Mouse (Mus musculus) adipose tissue, adult 10 weeks (tissue): ENCODE measurements around the gene Snx18. TPM values are rescaled to one million over a fixed set of nuclear protein-coding genes. Genes with fewer than 3 reads are reported as not detected.

Experiments used
- polyA plus RNA-seq: library from polyadenylated mRNA; stranded (reverse); fragments of 350-450 nt; fragmentation: Illumina TruSeq; extraction: RNeasy Lipid Tissue Mini Kit (QIAGEN cat#74804); gene quantifications from one replicate; pipeline ENCODE4 v1.2.3, GENCODE M21; 2014; ENCODE audit warnings: low read depth, low replicate concordance

The Snx18 gene
- polyA plus RNA-seq, result 16.2 TPM

DNA sequence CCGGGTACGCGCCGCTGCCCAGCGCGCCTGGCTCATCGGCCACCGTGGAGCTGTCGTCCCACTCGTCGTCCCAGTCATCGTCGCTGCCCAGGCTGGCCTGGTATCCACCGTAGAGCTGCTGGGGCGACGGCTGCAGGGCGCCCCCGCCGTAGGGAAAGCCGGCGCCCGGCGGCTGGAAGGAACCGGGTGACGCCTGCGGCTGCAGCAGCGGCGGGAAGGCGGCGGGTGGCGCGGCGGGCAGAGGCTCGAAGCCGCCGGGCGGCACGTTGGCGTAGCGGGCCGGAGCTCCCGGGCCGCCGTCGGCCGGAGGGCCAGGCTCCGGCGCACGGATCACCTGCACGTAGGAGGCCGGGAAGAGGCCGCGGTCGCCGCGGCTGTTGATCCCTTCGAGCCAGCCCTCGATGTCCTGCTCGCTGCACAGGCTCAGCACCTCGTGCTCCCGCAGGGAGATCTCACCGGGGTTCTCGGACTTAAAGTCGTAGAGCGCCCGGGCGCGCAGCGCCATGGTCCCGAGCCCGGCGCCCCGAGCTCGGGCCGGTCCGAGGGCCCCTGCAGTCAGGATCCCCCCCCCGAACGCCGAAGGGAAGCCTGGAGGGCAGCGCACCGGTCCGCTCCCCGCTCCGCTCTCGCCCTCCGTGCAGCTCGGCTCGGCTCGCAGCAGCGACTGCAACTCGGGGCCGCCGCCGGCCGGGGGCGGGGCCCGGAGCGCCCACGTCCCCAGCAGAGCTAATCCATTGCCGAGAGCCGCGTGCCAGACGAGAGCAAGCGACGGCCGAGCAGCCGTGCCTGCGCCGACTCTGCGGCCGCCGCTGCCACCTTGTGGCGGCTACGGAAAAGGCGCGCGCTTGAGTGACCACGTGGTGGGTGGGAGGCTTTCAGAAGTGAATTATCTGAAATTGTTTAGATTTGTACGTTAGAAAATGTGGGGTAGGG is at the start of gene Snx18:
TSS of gene Snx18 (minus strand) at position 674 of the 933 bp plus-strand sequence.

DNA sequence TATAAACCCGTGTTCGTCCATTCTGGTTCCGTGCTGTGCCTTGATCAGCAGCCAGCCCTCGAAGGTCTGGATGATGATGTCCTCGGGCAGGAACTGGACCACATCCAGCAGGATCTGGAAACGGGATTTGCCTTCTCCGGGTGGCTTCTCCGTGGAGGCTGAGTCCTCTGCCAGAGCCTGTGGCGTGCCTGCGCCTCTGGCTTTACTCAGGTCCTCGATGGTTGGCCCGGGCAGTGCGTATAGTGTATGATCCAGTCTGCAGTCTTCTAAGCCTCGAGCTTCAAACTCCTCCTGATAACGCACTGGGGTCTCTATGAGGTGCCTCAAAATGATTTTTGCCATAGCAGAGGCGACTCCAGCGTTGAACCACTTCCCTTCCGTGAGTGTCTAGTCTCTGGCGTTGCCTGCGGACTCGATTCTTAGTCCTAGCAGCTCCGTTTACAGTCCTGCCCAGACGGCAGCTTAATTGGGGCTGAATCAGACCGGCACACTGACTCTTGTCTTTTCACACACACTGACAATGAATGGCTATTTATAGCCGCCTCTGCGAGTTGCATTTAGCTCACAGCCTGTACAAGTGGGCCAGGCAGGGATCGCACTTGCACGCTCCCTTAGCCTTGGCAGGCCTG is 44.9 kb upstream of the Snx18 start, which contains the start of gene Hspb3:
TSS of gene Hspb3 (minus strand) at position 526 of the 629 bp plus-strand sequence.

Other genes with a start within 250 kb of the Snx18 start
- gene Hspb3, start 45.1 kb upstream of the Snx18 start, polyA plus RNA-seq, result 0.45 TPM
- gene Arl15, start 175.9 kb upstream of the Snx18 start, polyA plus RNA-seq, result 13.7 TPM